Mouse (Mus musculus) forebrain, embryonic 12.5 days (tissue): ENCODE data around the gene Tenm3. TPM values are rescaled to one million over a fixed set of nuclear protein-coding genes. Genes with fewer than 3 reads are reported as not detected.

ENCODE experiments used
- ATAC-seq: fragments of 200-750 bp; cut with Nextera tagmentation; 2 replicates; pipeline ENCODE4 v1.8.0; 2017; ENCODE audit warnings: moderate TSS enrichment; ENCODE audit not compliant: low FRiP score
- H3K27ac ChIP-seq: fragments of 300-500 bp; sonication (generic); 2 replicates; pipeline ENCODE4 v1.5.1; 2016; ENCODE audit warnings: mild to moderate bottlenecking
- H3K27me3 ChIP-seq: fragments of 300-500 bp; sonication (generic); 2 replicates; pipeline ENCODE4 v1.6.1; 2016; ENCODE audit warnings: mild to moderate bottlenecking
- H3K36me3 ChIP-seq: fragments of 300-500 bp; sonication (generic); replicated peaks from 2 replicates; pipeline ENCODE4 v1.6.1; 2016; ENCODE audit warnings: mild to moderate bottlenecking
- H3K4me1 ChIP-seq: fragments of 300-500 bp; sonication (generic); 2 replicates; pipeline ENCODE4 v1.6.1; 2016
- H3K4me2 ChIP-seq: fragments of 300-500 bp; sonication (generic); 2 replicates; pipeline ENCODE4 v1.6.1; 2016; ENCODE audit warnings: mild to moderate bottlenecking, moderate library complexity
- H3K4me3 ChIP-seq: fragments of 300-500 bp; sonication (generic); replicated peaks from 2 replicates; pipeline ENCODE4 v1.5.1; 2016; ENCODE audit warnings: mild to moderate bottlenecking
- H3K9ac ChIP-seq: fragments of 300-500 bp; sonication (generic); 2 replicates; pipeline ENCODE4 v1.6.1; 2016; ENCODE audit warnings: mild to moderate bottlenecking
- H3K9me3 ChIP-seq: fragments of 300-500 bp; sonication (generic); 2 replicates; pipeline ENCODE4 v1.6.1; 2016
- WGBS: fragments of 180-500 bp; shearing (Covaris S2); methylation state at CpG from one replicate; pipeline ENCODE4 v1.1.7; 2016; 5-methylcytosine and 5-hydroxymethylcytosine counted together
- polyA plus RNA-seq: library from polyadenylated mRNA; unstranded; fragments of >200 nt; fragmentation: Nextera tagmentation; extraction: Ambion mirVana; gene quantifications from 2 replicates; pipeline ENCODE4 v1.2.1, GENCODE M21; 2016

Tenm3 gene
- polyA plus RNA-seq, 1 experiment from 2014 or later: 42.0 TPM

- Histone ChIP-seq H3K4me2 (peak overlapping the region; percentile 26), H3K4me1 (peaks cover 38% of the 10 kb centered on the region), H3K36me3 (no peaks in the 10 kb centered on the region), H3K9me3 (no peaks in the 10 kb centered on the region), H3K9ac (no peak overlapping the region), H3K4me3 (no peak overlapping the region), H3K27ac (no peak overlapping the region), H3K27me3 (peaks cover 11% of the 10 kb centered on the region; the same call in 1 of the 2 replicates)
- no peak for ATAC-seq
- 55% methylated on average over 23 of the region's 23 CpGs for WGBS
These were observed 393.1 kb downstream of the Tenm3 start for GRCm38 (mm10) chr8:48450397-48451246.

GRCm38 (mm10) chr8:48449625-48450024 is 394.1 kb downstream of the Tenm3 start:
- Histone ChIP-seq H3K4me3 (no peak overlapping the region), H3K9ac (no peak overlapping the region), H3K9me3 (no peaks in the 10 kb centered on the region), H3K27ac (no peak overlapping the region), H3K4me1 (peaks cover 34% of the 10 kb centered on the region), H3K27me3 (peaks cover 11% of the 10 kb centered on the region; the same call in 1 of the 2 replicates), H3K4me2 (no peak overlapping the region), H3K36me3 (no peaks in the 10 kb centered on the region)
- no peak for ATAC-seq
- 3% methylated on average over 3 of the region's 3 CpGs for WGBS

GRCm38 (mm10) chr8:48445690-48446089 is 398.1 kb downstream of the Tenm3 start:
- Histone ChIP-seq H3K4me3 (no peak overlapping the region), H3K4me2 (no peak overlapping the region), H3K36me3 (no peaks in the 10 kb centered on the region), H3K4me1 (peaks cover 23% of the 10 kb centered on the region), H3K9ac (no peak overlapping the region), H3K27me3 (0 out of 2 replicates have a peak, but pooled peaks cover 4% of the 10 kb centered on the region), H3K27ac (no peak overlapping the region), H3K9me3 (no peaks in the 10 kb centered on the region)
- 73% methylated on average over 4 of the region's 4 CpGs for WGBS
- no peak for ATAC-seq

- ATAC-seq: no peak
- no peaks in the 10 kb centered on the region for H3K9me3 ChIP-seq
- no peak overlapping the region for H3K9ac ChIP-seq
- no peak overlapping the region for H3K4me2 ChIP-seq
- 94% methylated on average over 12 of the region's 12 CpGs for WGBS
- no peaks in the 10 kb centered on the region for H3K27me3 ChIP-seq
- H3K4me3 ChIP-seq: no peak overlapping the region
- no peak overlapping the region for H3K27ac ChIP-seq
- no peaks in the 10 kb centered on the region for H3K36me3 ChIP-seq
- peaks cover 13% of the 10 kb centered on the region for H3K4me1 ChIP-seq
These were observed 404.3 kb downstream of the Tenm3 start for GRCm38 (mm10) chr8:48439491-48439890.

- Histone ChIP-seq H3K27me3 (no peaks in the 10 kb centered on the region), H3K36me3 (no peaks in the 10 kb centered on the region), H3K4me1 (peaks cover 13% of the 10 kb centered on the region), H3K27ac (no peak overlapping the region), H3K4me2 (peak overlapping the region; percentile 38), H3K9ac (no peak overlapping the region), H3K4me3 (no peak overlapping the region), H3K9me3 (no peaks in the 10 kb centered on the region)
- 10% methylated on average over 16 of the region's 16 CpGs for WGBS
- peak; percentile 63; the same call in 1 of the 2 replicates for ATAC-seq
These were observed 406.1 kb downstream of the Tenm3 start for GRCm38 (mm10) chr8:48437523-48438207.

GRCm38 (mm10) chr8:48425101-48425500 is 418.6 kb downstream of the Tenm3 start:
- 89% methylated on average over 11 of the region's 11 CpGs for WGBS
- H3K4me2 ChIP-seq: no peak overlapping the region
- H3K9ac ChIP-seq: no peak overlapping the region
- H3K27ac ChIP-seq: no peak overlapping the region
- ATAC-seq: no peak
- no peak overlapping the region for H3K4me3 ChIP-seq
- no peaks in the 10 kb centered on the region; the same call in 1 of the 2 replicates for H3K4me1 ChIP-seq
- H3K36me3 ChIP-seq: peaks cover 3% of the 10 kb centered on the region
- no peaks in the 10 kb centered on the region for H3K9me3 ChIP-seq
- H3K27me3 ChIP-seq: no peaks in the 10 kb centered on the region

GRCm38 (mm10) chr8:48417714-48418113 is 426.0 kb downstream of the Tenm3 start:
- Histone ChIP-seq H3K4me3 (no peak overlapping the region), H3K36me3 (peaks cover 9% of the 10 kb centered on the region), H3K4me1 (0 out of 2 replicates have a peak, but pooled peaks cover 3% of the 10 kb centered on the region), H3K4me2 (no peak overlapping the region), H3K27me3 (no peaks in the 10 kb centered on the region), H3K27ac (no peak overlapping the region), H3K9me3 (no peaks in the 10 kb centered on the region), H3K9ac (no peak overlapping the region)
- 71% methylated on average over 11 of the region's 11 CpGs for WGBS
- peak; percentile 51; the same call in 1 of the 2 replicates for ATAC-seq

GRCm38 (mm10) chr8:48410916-48411315 is 432.8 kb downstream of the Tenm3 start:
- no peaks in the 10 kb centered on the region for H3K4me1 ChIP-seq
- peaks cover 10% of the 10 kb centered on the region for H3K9me3 ChIP-seq
- H3K9ac ChIP-seq: no peak overlapping the region
- 95% methylated on average over 8 of the region's 8 CpGs for WGBS
- no peak overlapping the region for H3K4me3 ChIP-seq
- no peaks in the 10 kb centered on the region for H3K27me3 ChIP-seq
- no peak overlapping the region for H3K27ac ChIP-seq
- ATAC-seq: no peak
- H3K36me3 ChIP-seq: peaks cover 15% of the 10 kb centered on the region
- H3K4me2 ChIP-seq: no peak overlapping the region

GRCm38 (mm10) chr8:48400572-48400972 is 443.2 kb downstream of the Tenm3 start:
- Histone ChIP-seq H3K36me3 (no peaks in the 10 kb centered on the region), H3K4me1 (peaks cover 18% of the 10 kb centered on the region), H3K27ac (peak overlapping the region; percentile 50; the same call in 1 of the 2 replicates), H3K4me3 (peak overlapping the region; percentile 19; the same call in 1 of the 2 replicates), H3K4me2 (peak overlapping the region; percentile 48), H3K9ac (no peak overlapping the region), H3K9me3 (no peaks in the 10 kb centered on the region), H3K27me3 (peaks cover 4% of the 10 kb centered on the region; the same call in 1 of the 2 replicates)
- peak; percentile 91 for ATAC-seq
- 11% methylated on average over 12 of the region's 12 CpGs for WGBS

GRCm38 (mm10) chr8:48385833-48386232 is 457.9 kb downstream of the Tenm3 start:
- Histone ChIP-seq H3K27ac (no peak overlapping the region), H3K27me3 (no peaks in the 10 kb centered on the region), H3K4me1 (no peaks in the 10 kb centered on the region), H3K9ac (no peak overlapping the region), H3K9me3 (no peaks in the 10 kb centered on the region), H3K4me2 (no peak overlapping the region), H3K4me3 (no peak overlapping the region), H3K36me3 (no peaks in the 10 kb centered on the region)
- ATAC-seq: no peak
- WGBS: 82% methylated on average over 10 of the region's 10 CpGs

- Histone ChIP-seq H3K27ac (no peak overlapping the region), H3K4me1 (peaks cover 13% of the 10 kb centered on the region), H3K9me3 (no peaks in the 10 kb centered on the region), H3K9ac (no peak overlapping the region), H3K4me3 (no peak overlapping the region), H3K27me3 (no peaks in the 10 kb centered on the region), H3K36me3 (no peaks in the 10 kb centered on the region), H3K4me2 (no peak overlapping the region)
- ATAC-seq: no peak
- 88% methylated on average over 12 of the region's 12 CpGs for WGBS
These were observed 463.7 kb downstream of the Tenm3 start for GRCm38 (mm10) chr8:48380035-48380434.

- peaks cover 14% of the 10 kb centered on the region for H3K4me1 ChIP-seq
- no peak overlapping the region; the same call in 1 of the 2 replicates for H3K27ac ChIP-seq
- no peak overlapping the region for H3K9ac ChIP-seq
- 83% methylated on average over 6 of the region's 6 CpGs for WGBS
- no peak overlapping the region for H3K4me3 ChIP-seq
- no peaks in the 10 kb centered on the region for H3K36me3 ChIP-seq
- H3K4me2 ChIP-seq: no peak overlapping the region
- ATAC-seq: no peak
- no peaks in the 10 kb centered on the region for H3K27me3 ChIP-seq
- no peaks in the 10 kb centered on the region for H3K9me3 ChIP-seq
These were observed 467.0 kb downstream of the Tenm3 start for GRCm38 (mm10) chr8:48376774-48377173.
